Mouse (Mus musculus) fibroblast of lung, adult 2 months (primary cell): Measurements from ENCODE around the gene Zfp748.

Experiments used
- DNase-seq: peaks from one replicate; pipeline ENCODE4 v3.0.0-alpha.2; 2011; ENCODE audit warnings: low read depth

The Zfp748 gene

DNA sequence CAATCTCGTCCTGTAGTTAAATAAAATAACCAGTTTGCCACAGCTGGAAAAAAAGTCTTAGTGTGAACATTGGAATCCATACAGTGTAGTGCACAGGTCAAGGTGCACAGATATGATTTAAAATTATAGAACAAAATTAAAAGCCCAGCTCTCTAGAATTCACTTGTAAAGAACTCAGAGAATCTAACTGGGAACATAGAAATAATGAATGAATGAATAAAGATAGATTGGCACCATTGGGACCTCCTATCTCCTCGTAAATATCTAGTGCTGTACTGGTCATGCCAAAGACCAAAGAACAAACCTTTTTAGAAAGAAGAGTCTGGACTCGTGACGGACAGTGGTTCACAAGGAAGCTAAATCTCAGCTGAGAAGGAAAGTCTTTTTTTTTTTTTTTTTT, at the start of gene Zfp748:
Zfp748 (minus strand) TSS at position 101 of the 400 bp plus-strand sequence.
- no peak for DNase-seq

GRCm38 (mm10) chr13:67572591-67573189, 19.1 kb upstream of the Zfp748 start:
- no peak for DNase-seq

- DNase-seq, result peak; percentile 73
Observed at GRCm38 (mm10) chr13:67552505-67553346, 904 bp downstream of the Zfp748 start.

DNA sequence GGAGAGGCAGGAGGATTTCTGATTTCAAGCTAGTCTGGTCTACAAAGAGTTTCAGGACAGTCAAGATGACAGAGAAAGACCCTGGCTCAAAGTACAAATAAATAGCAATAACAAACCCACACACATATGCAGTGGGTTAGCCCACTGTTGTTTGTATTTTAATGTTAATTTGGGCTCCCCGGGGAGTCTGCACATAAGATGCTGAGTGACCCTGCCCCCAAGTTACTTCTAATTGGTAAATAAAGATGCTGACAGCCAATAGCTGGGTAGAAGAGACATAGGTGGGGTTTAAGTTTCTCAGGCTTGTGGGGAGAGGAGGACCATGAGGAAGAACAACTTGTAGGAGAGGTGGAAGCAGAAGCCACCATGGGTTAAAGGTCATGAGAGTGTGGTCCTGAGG, 7.7 kb downstream of the Zfp748 start:
- no peak for DNase-seq

- no peak for DNase-seq
Observed at GRCm38 (mm10) chr13:67527049-67527730, 26.4 kb downstream of the Zfp748 start.

DNA sequence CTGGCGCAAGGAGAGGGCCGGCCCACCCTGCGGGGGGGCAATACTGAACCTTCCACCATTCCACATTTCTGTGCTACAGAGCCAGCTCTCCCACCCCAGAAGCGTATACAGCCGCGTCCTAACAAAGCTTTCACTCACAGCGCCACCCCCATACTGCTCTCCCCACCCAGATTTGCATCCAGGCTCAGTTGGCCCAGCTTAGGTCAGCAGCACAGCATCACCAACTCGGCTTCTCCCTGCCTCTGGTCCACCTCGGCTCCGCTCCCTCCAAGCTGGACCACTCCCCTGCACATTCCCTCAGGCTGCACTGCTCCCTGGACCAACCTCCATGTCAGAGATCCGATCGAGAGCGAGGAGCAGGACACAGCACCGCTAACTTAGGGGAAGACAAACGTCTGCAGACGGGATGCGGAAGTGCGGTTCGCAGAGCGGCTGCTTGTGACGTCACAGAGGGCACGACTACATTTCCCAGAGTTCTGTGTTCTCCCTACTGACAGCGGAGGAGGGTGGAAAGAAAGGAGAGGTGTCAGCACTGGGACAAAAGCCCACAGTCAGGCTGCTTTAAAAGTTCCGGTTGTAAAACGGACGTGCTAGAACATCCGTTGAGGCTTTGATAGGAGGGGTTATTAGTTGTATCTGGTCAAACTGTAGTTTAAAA, 27.7 kb downstream of the Zfp748 start, which contains the start of the genes Gm26965 and Zfp87:
Gm26965 (minus strand) TSS at position 399 of the 658 bp plus-strand sequence.
Zfp87 (minus strand) TSS at position 425 of the 658 bp plus-strand sequence.
- DNase-seq, result peak; percentile 90

DNA sequence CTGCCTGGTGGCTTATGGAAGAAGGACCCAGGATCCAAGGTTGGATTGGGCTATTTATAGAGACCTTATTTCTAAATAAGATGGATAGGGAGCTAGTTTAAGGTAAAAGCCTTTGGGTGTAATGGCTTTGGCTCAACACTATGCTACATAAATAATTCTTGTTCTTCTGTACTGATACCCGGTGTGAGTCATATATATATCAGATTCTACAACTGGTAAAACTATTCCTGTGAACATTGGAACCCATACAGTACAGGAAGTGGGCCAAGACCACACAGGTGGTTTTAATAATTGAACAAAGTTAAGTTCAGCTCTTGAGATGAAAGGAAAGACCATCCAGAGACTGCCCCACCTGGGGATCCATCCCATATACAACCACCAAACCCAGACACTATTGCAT, 52.7 kb downstream of the Zfp748 start:
- no peak for DNase-seq

DNA sequence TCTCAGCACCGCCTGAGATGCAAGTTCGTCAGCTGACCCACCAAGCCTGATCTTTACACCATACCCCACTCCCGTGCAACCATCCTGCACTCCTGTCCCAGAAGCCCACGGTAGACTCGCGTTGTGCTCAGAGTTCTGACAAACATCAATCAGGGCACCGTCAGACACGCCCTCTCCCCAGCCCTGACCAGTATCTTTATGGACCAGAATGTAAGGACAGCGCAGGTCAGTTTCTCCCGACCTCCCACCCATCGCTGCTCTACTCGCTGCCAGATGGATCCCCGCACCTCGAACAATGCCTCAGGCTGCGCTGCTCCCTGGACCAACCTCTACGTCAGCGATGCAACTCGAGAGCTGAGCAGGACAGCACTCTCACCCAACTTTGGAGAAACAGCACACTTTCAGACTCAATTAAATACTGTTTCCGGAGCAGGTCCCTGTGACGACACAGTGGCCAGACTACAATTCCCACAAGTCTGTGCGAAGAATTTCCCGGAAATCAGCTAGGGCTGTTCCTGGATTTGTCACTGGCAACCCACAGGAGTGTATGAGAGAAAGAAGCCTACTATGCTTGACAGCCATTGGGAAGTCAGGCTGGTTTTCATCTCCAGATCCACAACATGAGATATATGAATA, 53.4 kb downstream of the Zfp748 start, which contains the start of gene Zfp58:
Zfp58 (minus strand) TSS at position 472 of the 636 bp plus-strand sequence.
- peak; percentile 82 for DNase-seq

DNA sequence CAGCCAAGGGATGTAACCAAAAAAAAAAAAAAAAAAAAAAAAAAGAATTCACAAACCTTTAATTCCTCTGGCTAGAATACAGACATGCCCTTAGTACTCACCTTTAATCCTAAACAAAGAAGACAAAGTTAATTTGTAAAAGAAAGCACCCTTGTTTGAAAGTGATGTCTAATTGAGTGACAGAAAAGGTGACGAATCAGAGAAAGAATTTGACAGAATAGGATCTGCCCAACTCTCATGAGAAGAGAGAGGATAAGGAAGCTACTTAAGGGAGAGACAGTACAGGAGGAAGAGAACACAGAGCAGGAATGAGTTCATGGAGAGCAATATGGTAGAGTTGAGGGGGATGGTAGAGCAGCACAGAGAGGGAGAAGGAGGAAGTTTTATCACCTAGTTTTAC, 58.0 kb downstream of the Zfp748 start:
- no peak for DNase-seq
